Mouse (Mus musculus): ENCODE results near the gene Mrpl20. TPM values are rescaled to one million over a fixed set of nuclear protein-coding genes. Genes with fewer than 3 reads are reported as not detected.
A peak's percentile ranks its signal among the peaks of the same experiment; 100 is the strongest.
"Not testable (repeated sequence)": the region's sequence is repeated elsewhere in the genome, so short reads cannot be mapped to it uniquely, and the experiment has no call there.

The Mrpl20 gene
- polyA plus RNA-seq, 1 experiment, result 36.9 TPM

GRCm38 (mm10) chr4:155779498-155779897 lies 23.2 kb upstream of the Mrpl20 start:
- no peak for DNase-seq
- no peak for TF ChIP-seq CTCF (IDR thresholded peaks at IDR 0.05; ENCODE audit: insufficient read depth, low read length)
- TF ChIP-seq POLR2A (IDR thresholded peaks at IDR 0.05; ENCODE audit: borderline replicate concordance, extremely low read depth, low read depth, low read length), result no peak
- peaks cover 9% of the 10 kb centered on the region for H3K4me1 ChIP-seq (ENCODE audit: control insufficient read depth, insufficient read depth, low read length)
- WGBS, result 80% methylated on average over 4 of the region's 4 CpGs
- no peak overlapping the region for H3K4me3 ChIP-seq (replicated peaks; ENCODE audit: extremely low read depth, low read depth, low read length)

GRCm38 (mm10) chr4:155780895-155781294 lies 21.8 kb upstream of the Mrpl20 start:
- Histone ChIP-seq H3K4me1 (ENCODE audit: control insufficient read depth, insufficient read depth, low read length) (peaks cover 1% of the 10 kb centered on the region; the same call in 1 of the 2 replicates), H3K4me3 (replicated peaks; ENCODE audit: extremely low read depth, low read depth, low read length) (no peak overlapping the region)
- DNase-seq, result no peak
- TF ChIP-seq CTCF (IDR thresholded peaks at IDR 0.05; ENCODE audit: insufficient read depth, low read length), result no peak
- no peak for TF ChIP-seq POLR2A (IDR thresholded peaks at IDR 0.05; ENCODE audit: borderline replicate concordance, extremely low read depth, low read depth, low read length)
- WGBS, result 22% methylated on average over 6 of the region's 6 CpGs

- no peak overlapping the region for H3K4me3 ChIP-seq (replicated peaks; ENCODE audit: extremely low read depth, low read depth, low read length)
- WGBS, result 35% methylated on average over 16 of the region's 16 CpGs
- H3K4me1 ChIP-seq (ENCODE audit: control insufficient read depth, insufficient read depth, low read length), result no peaks in the 10 kb centered on the region
- no peak for TF ChIP-seq CTCF (IDR thresholded peaks at IDR 0.05; ENCODE audit: insufficient read depth, low read length)
- no peak for TF ChIP-seq POLR2A (IDR thresholded peaks at IDR 0.05; ENCODE audit: borderline replicate concordance, extremely low read depth, low read depth, low read length)
- DNase-seq, result no peak
These were observed 19.1 kb upstream of the Mrpl20 start for GRCm38 (mm10) chr4:155783486-155784080.

- WGBS, result under 1% methylated on average over 52 of the region's 52 CpGs
- peak; percentile 81 for DNase-seq
- Histone ChIP-seq H3K4me3 (replicated peaks; ENCODE audit: extremely low read depth, low read depth, low read length) (peak overlapping the region; percentile 70), H3K4me1 (ENCODE audit: control insufficient read depth, insufficient read depth, low read length) (no peaks in the 10 kb centered on the region)
- TF ChIP-seq POLR2A (IDR thresholded peaks at IDR 0.05; ENCODE audit: borderline replicate concordance, extremely low read depth, low read depth, low read length), result no peak
- TF ChIP-seq CTCF (IDR thresholded peaks at IDR 0.05; ENCODE audit: insufficient read depth, low read length), result peak; percentile 68
These were observed 18.5 kb upstream of the Mrpl20 start for GRCm38 (mm10) chr4:155784081-155784701.

GRCm38 (mm10) chr4:155785246-155785645 lies 17.4 kb upstream of the Mrpl20 start:
- TF ChIP-seq POLR2A (IDR thresholded peaks at IDR 0.05; ENCODE audit: borderline replicate concordance, extremely low read depth, low read depth, low read length) (no peak), CTCF (IDR thresholded peaks at IDR 0.05; ENCODE audit: insufficient read depth, low read length) (no peak)
- Histone ChIP-seq H3K4me1 (ENCODE audit: control insufficient read depth, insufficient read depth, low read length) (no peaks in the 10 kb centered on the region), H3K4me3 (replicated peaks; ENCODE audit: extremely low read depth, low read depth, low read length) (no peak overlapping the region)
- DNase-seq, result no peak
- 83% methylated on average over 10 of the region's 10 CpGs for WGBS

GRCm38 (mm10) chr4:155785819-155786218 lies 16.9 kb upstream of the Mrpl20 start, which contains the start of gene Tmem88b:
Gene Tmem88b (minus strand): TSS chr4:155785874.
- 67% methylated on average over 5 of the region's 5 CpGs for WGBS
- no peak within 1 kb of the TSS for H3K4me3 ChIP-seq (replicated peaks; ENCODE audit: extremely low read depth, low read depth, low read length)
- no peaks in the 10 kb centered on the region for H3K4me1 ChIP-seq (ENCODE audit: control insufficient read depth, insufficient read depth, low read length)

GRCm38 (mm10) chr4:155788300-155788699 lies 14.4 kb upstream of the Mrpl20 start:
- DNase-seq, result no peak
- TF ChIP-seq CTCF (IDR thresholded peaks at IDR 0.05; ENCODE audit: insufficient read depth, low read length) (no peak), POLR2A (IDR thresholded peaks at IDR 0.05; ENCODE audit: borderline replicate concordance, extremely low read depth, low read depth, low read length) (no peak)
- no peaks in the 10 kb centered on the region for H3K4me1 ChIP-seq (ENCODE audit: control insufficient read depth, insufficient read depth, low read length)
- no peak overlapping the region for H3K4me3 ChIP-seq (replicated peaks; ENCODE audit: extremely low read depth, low read depth, low read length)
- 61% methylated on average over 3 of the region's 3 CpGs for WGBS

More at GRCm38 (mm10) chr4:155785819-155786218, 16.9 kb upstream of the Mrpl20 start, which contains the start of gene Tmem88b:
- DNase-seq, result no peak
- no peak for TF ChIP-seq POLR2A (IDR thresholded peaks at IDR 0.05; ENCODE audit: borderline replicate concordance, extremely low read depth, low read depth, low read length)
- TF ChIP-seq CTCF (IDR thresholded peaks at IDR 0.05; ENCODE audit: insufficient read depth, low read length), result no peak

GRCm38 (mm10) chr4:155788833-155789232 lies 13.8 kb upstream of the Mrpl20 start:
- not testable (repeated sequence) for DNase-seq; H3K4me3 ChIP-seq (replicated peaks; ENCODE audit: extremely low read depth, low read depth, low read length); H3K4me1 ChIP-seq (ENCODE audit: control insufficient read depth, insufficient read depth, low read length)
- WGBS, result 77% methylated on average over 4 of the region's 4 CpGs

GRCm38 (mm10) chr4:155790021-155790489 lies 12.6 kb upstream of the Mrpl20 start, which contains the start of gene Ankrd65:
Gene Ankrd65 (plus strand): TSS chr4:155790439.
- 77% methylated on average over 3 of the region's 3 CpGs for WGBS
- H3K4me3 ChIP-seq (replicated peaks; ENCODE audit: extremely low read depth, low read depth, low read length), result no peak within 1 kb of the TSS
- DNase-seq, result no peak
- TF ChIP-seq CTCF (IDR thresholded peaks at IDR 0.05; ENCODE audit: insufficient read depth, low read length), result no peak
- no peak for TF ChIP-seq POLR2A (IDR thresholded peaks at IDR 0.05; ENCODE audit: borderline replicate concordance, extremely low read depth, low read depth, low read length)
- no peaks in the 10 kb centered on the region for H3K4me1 ChIP-seq (ENCODE audit: control insufficient read depth, insufficient read depth, low read length)

GRCm38 (mm10) chr4:155790650-155791161 lies 12.0 kb upstream of the Mrpl20 start:
- TF ChIP-seq POLR2A (IDR thresholded peaks at IDR 0.05; ENCODE audit: borderline replicate concordance, extremely low read depth, low read depth, low read length), result no peak
- TF ChIP-seq CTCF (IDR thresholded peaks at IDR 0.05; ENCODE audit: insufficient read depth, low read length), result no peak
- 47% methylated on average over 3 of the region's 3 CpGs for WGBS
- no peak for DNase-seq
- Histone ChIP-seq H3K4me3 (replicated peaks; ENCODE audit: extremely low read depth, low read depth, low read length) (no peak overlapping the region), H3K4me1 (ENCODE audit: control insufficient read depth, insufficient read depth, low read length) (no peaks in the 10 kb centered on the region)
